Mouse (Mus musculus) heart, postnatal 25 days (tissue): ENCODE data around the gene Prrt3. TPM values are rescaled to one million over a fixed set of nuclear protein-coding genes. Genes with fewer than 3 reads are reported as not detected.

Source experiments
- DNase-seq: peaks from one replicate; pipeline ENCODE4 v3.0.0; 2022; ENCODE audit warnings: low spot score
- intact Hi-C: fragments of 180-260 bp; cut with DNase I; formaldehyde crosslinking; loops from one replicate; pipeline ENCODE4 v1.15.1; 2025
- microRNA-seq: library from miRNA; unstranded; fragments of <30 nt; microRNA quantifications from one replicate; pipeline ENCODE4 v1.2.0, GENCODE M21; 2022
- total RNA-seq, 2 experiments: library from RNA; stranded (reverse); gene quantifications; 2 replicates each; pipeline ENCODE4 v1.2.3; 2021

Prrt3 gene
- total RNA-seq, 2 experiments from 2014 or later: not detected

DNA sequence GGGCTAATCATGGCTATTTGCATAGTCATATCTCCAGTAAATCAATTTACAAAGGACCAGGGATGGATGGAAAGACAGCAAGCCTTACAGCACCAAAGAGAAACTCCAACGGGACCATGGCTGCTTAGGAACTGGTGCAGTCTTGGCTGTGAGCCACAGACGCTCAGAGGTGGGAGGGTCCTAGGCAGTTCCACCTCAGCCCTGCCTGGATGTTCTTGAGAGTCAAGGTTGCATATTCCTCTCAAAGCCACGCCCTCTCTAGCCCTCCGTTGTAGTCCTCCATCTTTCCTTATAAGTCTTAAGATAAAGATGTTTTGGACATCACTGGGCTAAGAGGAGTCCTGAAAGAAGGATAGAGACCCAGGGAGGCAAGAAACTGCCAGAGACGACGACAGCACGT, 37.7 kb downstream of the Prrt3 start:
- no peak for DNase-seq
- intact Hi-C loops: no loop called here

DNA sequence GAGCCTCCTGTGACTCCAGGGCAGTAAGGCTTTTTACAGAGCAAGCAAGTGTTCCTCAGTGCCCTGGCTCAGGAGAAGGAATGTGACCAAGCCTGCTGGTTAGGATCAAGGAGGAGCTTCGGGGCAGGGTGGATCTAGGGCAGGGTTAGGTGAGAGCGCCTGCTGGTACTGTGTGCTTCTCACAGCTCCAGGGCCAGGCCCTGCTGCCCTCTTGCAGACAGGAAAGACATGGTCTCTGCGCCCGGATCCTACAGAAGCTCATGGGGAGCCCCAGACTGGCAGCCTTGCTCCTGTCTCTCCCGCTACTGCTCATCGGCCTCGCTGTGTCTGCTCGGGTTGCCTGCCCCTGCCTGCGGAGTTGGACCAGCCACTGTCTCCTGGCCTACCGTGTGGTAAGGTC, 43.1 kb downstream of the Prrt3 start:
- DNase-seq: no peak
- intact Hi-C loops: no loop called here

DNA sequence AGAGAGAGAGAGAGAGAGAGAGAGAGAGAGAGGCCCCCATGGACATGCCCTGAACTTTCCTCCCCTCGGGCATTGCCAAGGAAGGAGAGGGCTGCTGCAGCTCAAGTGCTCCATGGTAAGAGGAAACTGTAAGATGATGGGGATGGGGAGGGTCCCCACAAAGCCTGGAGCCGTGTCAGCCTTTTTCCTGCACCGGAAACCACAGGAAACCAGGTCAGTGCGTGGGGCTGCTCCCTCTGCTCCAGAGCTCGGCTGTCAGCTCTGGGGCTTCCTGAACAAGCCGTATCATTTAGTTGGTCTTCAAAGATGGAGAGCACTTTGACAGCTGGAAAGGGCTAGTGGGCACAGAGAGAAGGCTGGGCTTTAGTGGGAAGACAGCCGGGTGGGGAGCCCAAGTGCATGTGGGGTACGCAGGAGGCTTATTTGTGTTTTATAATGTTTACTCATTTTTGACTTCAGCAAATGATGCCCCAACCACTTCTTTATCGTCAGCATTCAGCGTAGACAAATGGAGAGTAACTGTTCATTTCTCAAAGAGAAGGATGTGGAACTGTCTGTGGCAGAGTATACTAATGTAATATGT, 43.7 kb downstream of the Prrt3 start, which contains the start of gene Il17re:
Il17re (plus strand) TSS at position 533 of the 583 bp plus-strand sequence.
- DNase-seq: no peak
- intact Hi-C loops: no loop called here

DNA sequence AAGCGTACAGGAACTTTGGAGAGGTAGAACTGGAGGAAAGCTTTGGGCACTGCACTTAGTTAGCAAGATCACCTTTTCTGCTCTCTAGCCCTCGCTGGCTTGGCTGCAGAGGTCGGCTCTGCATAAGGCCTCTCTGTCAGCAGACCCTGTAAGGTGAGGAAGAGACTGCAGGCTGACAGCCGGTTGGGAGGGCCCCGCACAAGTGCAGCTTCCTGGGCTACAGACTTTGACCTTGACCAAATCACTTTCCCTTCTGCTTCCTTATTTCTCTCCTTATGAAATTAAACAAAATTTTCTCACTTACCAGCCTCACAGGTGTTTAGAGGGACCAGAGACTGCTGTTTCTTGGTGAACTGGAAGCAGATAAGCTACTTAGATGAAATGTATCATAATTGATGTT, 46.7 kb downstream of the Prrt3 start:
- intact Hi-C loops: no loop called here
- no peak for DNase-seq

DNA sequence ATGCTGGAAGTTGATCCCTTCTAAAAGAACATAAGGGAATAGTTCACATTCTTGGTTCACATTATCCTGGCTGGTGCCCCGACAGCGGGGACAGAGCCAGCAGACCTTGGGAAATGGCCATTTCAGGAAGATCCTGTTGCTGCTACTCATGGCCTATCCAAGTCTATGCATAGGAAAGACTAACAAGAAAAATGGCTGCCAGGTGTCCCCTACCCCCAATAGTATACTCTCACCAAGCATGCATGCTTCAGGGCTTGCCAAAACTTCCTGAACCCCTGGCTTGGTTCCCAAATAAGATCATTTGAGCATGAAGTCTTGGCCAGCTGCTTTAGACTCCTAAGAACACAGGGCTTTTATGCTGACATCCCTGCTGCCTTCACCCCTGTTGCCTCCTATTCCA, 49.9 kb downstream of the Prrt3 start:
- intact Hi-C loops: no loop called here
- no peak for DNase-seq

DNA sequence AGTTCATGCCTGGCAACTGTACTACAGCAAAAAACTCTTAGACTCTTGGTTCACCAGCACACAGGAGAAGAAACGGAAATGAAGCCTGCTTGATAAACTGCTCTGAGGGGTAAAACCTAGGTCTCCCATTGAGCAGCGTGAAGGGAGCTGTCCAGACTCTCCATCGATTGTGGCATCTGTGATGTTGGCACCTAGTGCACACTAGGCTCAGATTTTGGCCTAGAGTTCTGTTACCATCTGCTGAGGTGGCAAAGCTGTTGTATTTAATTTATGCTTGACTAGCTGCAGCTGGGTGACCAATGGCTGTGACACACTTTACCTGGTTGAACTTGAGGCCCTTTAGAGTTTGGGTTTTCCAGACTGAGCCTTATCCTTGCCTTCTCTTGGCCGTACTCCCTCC, 54.1 kb downstream of the Prrt3 start:
- intact Hi-C loops: no loop called here

DNA sequence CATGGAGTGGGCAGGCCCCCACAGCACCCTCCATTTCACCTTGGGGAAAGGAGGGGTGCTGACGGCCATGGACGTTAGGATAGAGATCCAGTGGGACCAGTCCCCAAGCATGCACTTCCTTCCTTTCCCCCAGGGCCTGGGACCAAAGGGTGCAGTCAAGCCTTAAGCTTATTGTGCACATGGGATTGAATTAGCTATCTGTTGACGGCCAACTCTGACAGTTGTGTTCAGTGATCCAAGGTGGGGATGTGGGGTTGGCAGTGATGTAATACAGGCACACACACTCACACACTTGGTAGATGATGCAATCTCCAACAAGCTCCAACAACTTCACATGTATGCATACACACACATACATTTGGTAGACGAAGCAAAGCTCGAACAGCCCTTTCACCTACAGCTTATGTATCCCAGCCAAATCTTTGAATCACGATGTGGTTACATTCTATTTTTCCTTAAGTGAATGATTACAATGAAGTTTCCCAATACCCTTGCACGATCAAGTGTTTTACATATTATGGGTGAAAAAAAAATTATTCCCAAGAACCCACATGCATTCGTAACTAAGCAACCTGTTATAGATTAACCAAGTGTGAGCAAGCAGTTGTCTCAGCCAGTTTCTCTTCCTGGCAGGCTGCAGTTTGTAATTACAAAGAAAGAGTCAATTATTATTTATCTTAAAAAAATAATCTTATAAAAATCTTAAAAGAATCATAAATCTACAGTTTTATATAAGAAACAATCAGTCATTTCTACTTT, 57.3 kb downstream of the Prrt3 start:
- intact Hi-C loops: no loop called here

More for the DNA sequence above, 54.1 kb downstream of the Prrt3 start:
- no peak for DNase-seq

More for the DNA sequence above, 57.3 kb downstream of the Prrt3 start:
- no peak for DNase-seq

Small RNA genes lying within 50 kb of the gene (microRNA-seq; reads per million reads assigned to microRNA genes)
- not detected for gene Gm23365

Other genes starting within 250 kb of the Prrt3 start
- gene Cpne9, start 219.6 kb downstream of the Prrt3 start, total RNA-seq: not detected
- 10 to 100 TPM; 12.7 to 15.8 TPM for gene Brpf1, start 194.8 kb downstream of the Prrt3 start, total RNA-seq
- gene Ogg1, start 175.0 kb downstream of the Prrt3 start, total RNA-seq: 1 to 10 TPM; 4.4 to 4.8 TPM
- 10 to 100 TPM; 65.9 to 68.5 TPM for gene Camk1, start 157.9 kb downstream of the Prrt3 start, total RNA-seq
- gene Tada3, start 124.0 kb downstream of the Prrt3 start, total RNA-seq: 10 to 100 TPM; 21.2 to 24.4 TPM
- 10 to 100 TPM; 66.4 to 74.2 TPM for gene Arpc4, start 123.8 kb downstream of the Prrt3 start, total RNA-seq
- 1 to 10 TPM; 1.0 to 1.4 TPM for gene Ttll3, start 112.7 kb downstream of the Prrt3 start, total RNA-seq
- gene Rpusd3, start 82.6 kb downstream of the Prrt3 start, total RNA-seq: 10 to 100 TPM; 10.3 to 11.5 TPM
- 1 to 10 TPM; 5.6 to 9.0 TPM for gene Cidec, start 66.2 kb downstream of the Prrt3 start, total RNA-seq
- gene Jagn1, start 59.4 kb downstream of the Prrt3 start, total RNA-seq: 10 to 100 TPM; 22.2 TPM
- gene Il17re, start 43.4 kb downstream of the Prrt3 start, total RNA-seq: 1 to 10 TPM in 1 of 2 experiments, under 1 TPM in 1; 0.78 to 1.1 TPM
- 10 to 100 TPM in 1 of 2 experiments, 1 to 10 TPM in 1; 8.2 to 10.0 TPM for gene Il17rc, start 30.5 kb downstream of the Prrt3 start, total RNA-seq
- 10 to 100 TPM; 52.2 to 55.6 TPM for gene Creld1, start 18.6 kb downstream of the Prrt3 start, total RNA-seq
- 10 to 100 TPM; 57.4 to 60.9 TPM for gene Emc3, start 29.7 kb upstream of the Prrt3 start, total RNA-seq
- under 1 TPM; 0.26 to 0.53 TPM for gene Fancd2, start 29.8 kb upstream of the Prrt3 start, total RNA-seq
- gene Fancd2os, start 98.8 kb upstream of the Prrt3 start, total RNA-seq: not detected
- 10 to 100 TPM; 70.0 to 70.9 TPM for gene Brk1, start 102.8 kb upstream of the Prrt3 start, total RNA-seq
- 10 to 100 TPM; 10.7 to 11.7 TPM for gene Vhl, start 122.0 kb upstream of the Prrt3 start, total RNA-seq
- 10 to 100 TPM in 1 of 2 experiments, 1 to 10 TPM in 1; 9.7 to 10.6 TPM for gene Irak2, start 136.5 kb upstream of the Prrt3 start, total RNA-seq
- gene Tatdn2, start 195.1 kb upstream of the Prrt3 start, total RNA-seq: 10 to 100 TPM; 55.3 to 57.1 TPM
- gene Ghrl, start 217.9 kb upstream of the Prrt3 start, total RNA-seq: not detected
- 10 to 100 TPM; 68.0 to 75.5 TPM for gene Sec13, start 238.8 kb upstream of the Prrt3 start, total RNA-seq